Mouse (Mus musculus): ENCODE results near the gene Pdx1.

Gene Pdx1

DNA sequence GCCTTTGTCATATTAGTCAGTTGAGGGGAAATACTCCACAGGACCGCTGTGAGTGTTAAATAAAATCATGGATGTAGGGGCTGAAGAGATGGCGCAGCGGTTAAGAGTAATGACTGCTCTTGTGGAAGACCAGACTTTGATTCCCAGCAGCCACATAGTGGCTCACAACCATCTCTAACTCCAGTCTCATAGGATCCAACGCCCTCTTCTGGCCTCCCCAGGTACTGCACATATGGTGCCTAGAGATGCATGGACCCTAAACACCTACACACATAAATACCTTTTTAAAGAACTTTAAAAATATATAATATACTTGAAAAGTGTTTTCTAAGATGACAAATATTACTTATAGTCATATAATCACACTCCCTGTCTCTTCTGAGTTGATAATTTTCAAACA is 14.6 kb downstream of the Pdx1 start:
- no peak for DNase-seq (ENCODE audit: low spot score)

DNA sequence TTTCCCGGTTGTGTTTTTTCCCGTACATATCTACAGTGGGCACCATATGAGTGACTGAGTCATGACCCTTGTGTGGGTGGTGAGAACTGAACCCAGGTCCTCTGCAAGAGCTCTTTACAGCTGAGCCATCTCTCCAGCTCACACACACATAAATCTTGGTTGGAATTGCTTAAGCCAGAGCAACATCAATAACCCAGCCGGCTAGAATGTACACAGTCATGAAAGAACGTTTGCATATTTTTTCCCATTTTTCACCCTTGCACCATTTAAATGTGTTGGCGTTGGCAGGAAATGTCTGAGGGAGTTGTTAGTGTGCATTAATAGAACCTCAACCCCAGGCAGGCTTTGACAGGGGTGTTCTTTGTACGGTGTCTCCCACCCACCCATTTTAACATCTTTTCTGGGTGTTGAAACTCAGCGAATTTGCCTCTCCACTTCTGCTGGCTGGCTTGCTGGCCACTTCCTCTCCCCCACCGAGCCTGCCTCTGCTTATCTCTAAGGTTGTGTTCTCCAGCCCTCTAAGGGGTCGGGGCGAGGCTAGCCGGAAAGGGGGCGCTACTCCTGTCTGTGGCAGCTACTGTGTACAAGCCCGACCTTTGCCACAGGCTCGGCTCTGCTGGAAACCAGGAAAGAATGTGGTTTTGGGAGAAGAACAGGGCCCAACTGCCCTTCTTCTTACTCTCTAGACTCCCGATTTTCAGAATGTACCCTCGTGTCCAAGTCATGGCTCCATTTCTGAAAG is 22.2 kb downstream of the Pdx1 start:
- no peak for DNase-seq (ENCODE audit: low spot score)

DNA sequence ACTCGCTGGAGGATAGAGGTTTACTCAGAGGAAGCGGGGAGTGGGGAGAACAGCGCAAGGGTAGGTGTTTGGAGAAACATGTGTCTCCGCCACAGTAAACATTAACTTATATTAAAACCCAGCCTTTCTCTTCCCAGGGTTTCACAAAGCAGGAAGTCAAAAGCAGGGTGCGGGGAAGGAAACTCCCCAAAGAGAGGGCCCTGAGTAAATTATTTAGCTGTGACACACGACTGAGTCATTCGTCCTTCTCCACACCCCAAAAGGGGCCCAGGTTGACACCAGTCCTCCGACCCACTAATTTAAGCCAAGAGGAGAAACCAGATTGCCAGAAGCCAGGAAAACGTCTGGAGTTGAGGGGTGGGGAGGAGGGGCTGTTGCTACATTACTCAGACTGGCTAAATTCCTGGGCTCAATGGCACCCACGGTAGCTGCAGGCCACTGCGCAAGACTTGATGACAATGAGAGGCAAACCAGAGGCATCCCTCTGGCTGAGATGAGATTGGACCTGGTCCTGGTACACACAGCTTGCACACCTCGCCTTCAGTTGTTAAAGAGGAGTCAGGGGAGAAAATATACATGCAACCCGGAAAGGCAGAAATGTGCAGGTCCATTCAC is 22.9 kb downstream of the Pdx1 start:
- no peak for DNase-seq (ENCODE audit: low spot score)

DNA sequence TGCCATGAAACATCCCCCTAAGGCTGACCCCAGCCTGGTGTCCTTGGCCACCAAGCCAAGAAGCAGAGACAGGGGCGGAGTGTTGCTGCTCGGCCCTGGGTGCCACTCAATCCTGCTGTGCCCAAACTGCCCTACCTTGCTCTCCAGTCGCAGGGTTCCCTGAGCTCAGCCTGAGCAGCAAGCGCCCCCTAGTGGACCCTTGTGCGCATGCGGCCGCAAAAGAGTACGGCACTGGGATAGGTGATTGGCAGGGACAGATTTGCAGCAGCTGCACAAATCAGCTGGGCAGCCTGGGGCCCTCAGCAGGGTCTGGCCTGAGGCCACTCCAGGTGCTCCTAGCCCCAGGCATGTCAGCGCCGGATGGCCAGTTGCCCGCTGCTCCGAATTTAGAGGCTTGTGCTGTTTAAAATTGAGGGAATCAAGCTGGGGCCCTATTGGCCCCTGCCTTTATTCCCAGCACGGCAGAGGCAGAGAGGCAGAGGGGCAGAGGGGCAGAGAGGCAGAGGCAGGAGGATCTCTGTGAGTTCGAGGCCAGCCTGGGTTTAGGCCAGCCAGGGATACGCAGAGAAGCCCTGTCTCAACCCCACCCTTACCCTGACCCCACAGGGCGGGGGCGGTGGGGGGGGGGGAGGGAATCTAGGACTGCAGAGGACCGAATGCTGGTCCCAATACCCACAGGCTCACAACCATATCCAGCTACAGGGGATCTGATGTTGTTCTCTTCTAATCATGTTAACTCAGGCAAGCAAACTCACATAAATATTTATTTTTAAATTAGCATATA is 23.6 kb downstream of the Pdx1 start:
- peak; percentile 73 for DNase-seq (ENCODE audit: low spot score)

DNA sequence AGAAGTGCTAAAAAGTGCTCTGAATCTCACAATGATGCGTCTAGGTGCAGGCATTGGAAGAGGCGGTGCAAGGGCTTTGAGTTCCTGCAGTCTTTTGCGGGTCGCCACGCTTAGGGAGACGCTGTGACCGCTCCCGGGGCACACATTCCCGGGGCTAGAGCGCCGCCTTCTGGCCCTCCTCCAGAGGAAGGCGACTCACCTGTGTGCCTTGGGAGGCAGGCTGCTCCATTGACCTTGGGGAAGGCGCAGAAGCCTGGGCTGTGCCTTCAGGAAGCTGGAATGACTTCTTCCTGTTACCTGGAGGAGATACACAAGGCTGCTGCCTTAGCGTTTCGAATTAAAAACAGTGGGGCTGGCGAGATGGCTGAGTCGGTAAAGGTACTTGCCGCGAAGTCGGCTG is 24.4 kb downstream of the Pdx1 start:
- DNase-seq (ENCODE audit: low spot score): no peak

DNA sequence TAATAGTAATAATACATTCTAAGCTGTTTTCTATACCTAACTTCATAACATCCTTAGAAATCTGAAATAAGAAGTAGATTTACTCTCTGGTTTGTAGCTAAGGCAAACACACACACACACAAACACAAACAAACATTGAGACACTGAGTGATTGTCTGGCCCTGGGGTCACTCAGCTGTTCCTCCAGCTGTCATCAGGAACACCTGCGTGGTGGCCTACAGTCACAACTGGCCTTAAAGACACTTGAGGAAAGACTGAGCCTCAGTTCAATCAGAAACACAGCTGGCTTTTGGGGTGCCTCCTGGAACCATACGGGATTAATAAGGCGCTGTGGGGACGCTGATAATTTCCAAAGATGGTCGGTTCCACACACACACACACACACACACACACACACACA is 27.5 kb downstream of the Pdx1 start:
- DNase-seq (ENCODE audit: low spot score): no peak

DNA sequence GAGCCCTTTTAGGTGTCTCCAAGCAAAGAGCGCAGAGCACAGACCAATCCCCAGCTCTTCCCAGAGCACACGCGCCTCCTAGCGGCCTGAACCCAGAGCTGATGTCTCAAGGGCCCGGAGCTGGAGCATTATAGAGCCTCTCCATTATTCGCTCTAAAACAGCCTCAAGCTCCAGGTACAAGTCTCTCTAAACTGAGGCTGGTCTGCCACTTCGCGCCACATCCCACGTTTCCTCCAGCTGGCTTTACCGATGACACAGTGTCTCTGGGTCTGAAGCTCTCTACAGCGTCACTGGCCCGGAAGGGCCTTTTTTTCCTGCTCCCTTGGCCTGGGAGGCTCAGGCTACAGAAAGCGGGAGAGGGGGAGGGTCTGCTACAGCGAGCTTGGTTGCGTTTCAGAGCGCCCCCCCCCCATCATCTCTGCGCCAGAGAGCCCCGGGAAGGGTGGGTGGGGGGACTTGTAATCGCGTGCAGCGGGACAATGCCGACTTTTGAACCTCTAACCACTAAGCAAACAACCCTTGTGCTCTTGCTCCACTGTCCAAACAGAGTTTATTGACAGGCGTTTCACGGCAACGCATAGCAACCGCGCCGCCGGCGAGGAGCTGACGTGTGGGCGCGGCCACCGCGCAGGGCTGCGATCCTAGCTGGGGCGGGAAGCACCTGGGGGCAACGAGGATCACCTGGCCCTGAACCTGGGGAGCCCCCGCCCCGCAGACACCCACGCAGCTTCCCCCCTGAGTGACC is 29.7 kb downstream of the Pdx1 start:
- DNase-seq (ENCODE audit: low spot score): no peak

DNA sequence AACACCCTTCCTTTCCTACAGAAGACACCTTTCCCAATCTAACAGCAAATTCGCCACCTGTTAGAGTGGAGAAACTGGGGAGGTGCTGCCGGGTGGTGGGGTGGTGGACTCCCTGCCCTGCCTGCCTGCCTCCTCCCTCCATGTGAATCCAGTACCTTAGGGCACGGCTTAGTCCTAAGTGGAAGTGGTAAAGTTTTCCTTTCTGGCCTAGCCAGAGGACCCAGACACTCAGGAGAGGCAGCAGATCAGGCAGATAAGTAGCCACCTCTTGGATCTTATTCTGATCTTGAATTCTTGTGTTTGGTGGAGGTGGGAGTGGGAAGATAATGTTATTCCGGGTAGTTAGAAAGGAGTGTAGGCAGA is 30.2 kb downstream of the Pdx1 start:
- DNase-seq (ENCODE audit: low spot score): no peak

DNA sequence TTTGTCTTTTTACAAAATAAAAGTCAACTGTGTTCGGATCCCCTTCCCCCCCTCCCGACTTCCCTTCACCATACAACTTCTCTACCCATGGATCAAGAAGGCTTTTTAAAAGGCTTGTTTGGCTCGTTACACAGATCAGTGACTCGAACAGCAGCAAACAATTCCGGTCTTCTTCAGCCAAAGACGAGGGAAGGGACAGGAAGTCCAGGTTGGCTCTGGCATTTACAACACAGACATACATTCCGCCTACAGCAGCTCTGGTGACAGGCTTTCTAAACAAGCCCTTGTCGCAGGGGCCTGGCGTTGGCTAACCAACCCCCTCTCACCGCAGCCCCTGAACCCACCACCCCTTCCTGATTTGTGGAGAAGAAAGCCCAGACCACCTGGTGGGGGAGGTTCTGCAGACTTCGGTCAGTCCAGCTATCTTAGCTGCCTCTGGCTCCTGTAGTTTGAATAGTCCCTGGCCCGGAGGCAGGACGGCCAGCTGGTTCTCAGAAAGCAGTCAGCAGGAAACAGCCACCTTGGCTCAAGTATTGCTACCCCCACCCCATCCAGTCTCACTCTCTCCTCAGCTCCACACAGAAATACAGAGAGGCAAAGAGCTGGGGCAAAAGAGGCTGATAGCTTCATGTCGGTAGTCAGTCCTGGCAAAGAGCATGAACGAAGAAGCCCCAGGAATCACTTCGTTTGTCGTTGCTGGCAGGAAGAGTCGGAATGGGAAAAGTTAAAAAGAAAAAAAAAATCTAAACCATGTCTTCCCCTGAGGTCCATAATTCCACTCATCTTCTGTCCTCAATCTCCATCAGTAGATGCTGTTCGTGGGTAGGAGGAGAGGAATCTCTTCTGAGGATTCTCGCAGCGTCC is 31.4 kb downstream of the Pdx1 start:
- DNase-seq (ENCODE audit: low spot score): no peak

DNA sequence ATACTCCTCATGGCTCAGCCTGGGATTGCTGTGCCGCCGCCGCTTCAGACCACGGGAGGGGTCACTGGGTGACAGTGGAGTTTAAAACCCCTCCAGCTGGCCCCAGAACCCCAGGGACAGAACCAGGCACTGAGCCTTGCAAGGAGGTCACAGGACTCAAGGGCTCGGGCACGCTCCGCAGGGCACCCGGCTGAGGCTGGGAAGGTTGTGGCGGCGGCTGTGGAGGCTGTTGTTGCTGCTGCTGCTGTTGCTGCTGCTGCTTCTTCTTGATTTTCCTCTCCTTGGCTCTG is 32.0 kb downstream of the Pdx1 start:
- no peak for DNase-seq (ENCODE audit: low spot score)

DNA sequence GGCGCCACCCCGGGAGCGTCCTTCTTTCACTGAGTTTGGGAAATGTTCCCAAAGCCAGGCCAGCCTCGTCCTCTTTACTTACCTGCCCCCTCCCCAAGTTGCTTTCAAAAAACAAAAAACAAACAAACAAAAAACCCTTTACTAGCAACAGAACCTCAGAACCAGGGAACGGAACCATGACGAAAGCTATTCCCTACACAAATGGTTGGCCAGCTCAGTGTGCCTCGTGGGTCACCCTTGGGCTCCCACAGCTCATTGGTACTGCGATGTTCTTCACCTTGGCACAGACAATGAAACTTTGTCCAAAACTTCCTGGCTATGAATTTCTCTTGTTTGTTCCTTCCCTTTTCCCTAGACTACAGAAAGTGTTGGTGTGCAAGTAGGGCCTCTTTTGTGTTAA is 32.4 kb downstream of the Pdx1 start:
- no peak for DNase-seq (ENCODE audit: low spot score)

DNA sequence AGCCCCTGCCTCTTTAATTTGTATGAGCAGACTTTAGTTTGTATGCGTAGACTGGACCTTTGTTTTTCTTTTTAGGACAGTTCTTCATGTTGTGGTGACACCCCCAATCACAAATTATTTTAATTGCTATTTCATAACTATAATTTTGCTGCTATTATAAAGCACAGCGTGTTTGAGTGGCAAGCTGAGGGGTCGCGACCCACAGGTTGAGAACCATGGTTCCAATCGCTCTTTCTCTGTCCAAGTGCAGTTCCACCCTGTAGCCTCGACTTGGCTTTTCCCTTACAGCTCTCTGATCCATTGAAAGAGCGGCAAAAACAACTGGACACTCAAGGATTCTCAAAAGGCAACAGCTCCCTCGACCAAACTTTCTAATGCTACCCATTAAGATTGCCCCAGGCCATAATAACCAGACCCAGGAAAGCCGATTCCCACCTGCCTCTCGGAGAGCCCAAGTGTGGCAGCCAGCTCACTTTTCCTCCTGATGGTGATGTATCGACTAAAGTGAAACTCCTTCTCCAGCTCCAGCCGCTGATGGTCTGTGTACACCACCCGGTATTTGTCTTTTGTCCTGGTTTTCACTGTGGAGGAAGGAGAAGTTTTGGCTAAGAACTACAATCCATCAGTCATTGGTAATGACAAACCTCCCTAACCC is 33.1 kb downstream of the Pdx1 start:
- no peak for DNase-seq (ENCODE audit: low spot score)

DNA sequence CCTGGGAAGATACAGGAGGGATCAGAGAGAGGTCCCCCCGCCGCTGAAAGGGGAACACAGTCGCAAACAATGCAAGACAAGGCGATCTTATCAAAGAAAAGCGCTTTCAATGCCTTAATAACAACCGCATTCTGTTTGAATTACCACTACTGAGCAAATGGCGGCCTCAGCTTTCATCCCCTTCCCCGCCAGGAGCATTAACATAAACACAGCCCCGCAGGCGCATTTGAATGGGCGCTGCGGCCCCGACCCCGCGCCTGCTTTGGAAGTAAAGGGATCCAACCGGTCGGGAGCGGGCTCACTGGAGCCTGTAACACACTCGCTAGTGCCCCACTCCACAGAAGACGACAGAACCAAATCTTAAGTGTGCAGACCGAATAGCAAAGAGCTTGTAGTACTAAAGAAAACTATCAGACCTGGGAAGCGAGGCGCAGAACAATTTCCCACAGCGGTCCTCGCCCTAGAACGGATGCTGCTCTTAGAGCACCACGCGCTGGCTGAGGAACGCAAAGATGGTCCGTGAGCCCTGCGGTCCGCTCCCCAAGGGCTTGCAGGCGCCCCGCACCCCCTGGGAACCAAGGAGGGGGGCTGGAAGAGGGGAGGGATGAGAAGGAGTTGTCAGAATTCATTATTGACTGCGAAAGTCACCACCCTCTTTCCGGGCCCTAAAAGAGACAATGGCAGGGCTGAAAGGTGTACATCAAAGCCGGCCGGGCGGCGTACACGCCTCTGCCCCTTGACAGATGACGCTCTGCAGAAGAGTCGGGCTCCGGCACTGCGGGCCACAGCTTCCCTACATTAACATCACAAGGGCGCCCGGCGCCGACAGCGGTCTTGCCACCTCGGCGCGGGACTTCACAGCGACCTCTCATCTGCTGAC is 34.8 kb downstream of the Pdx1 start:
- no peak for DNase-seq (ENCODE audit: low spot score)

DNA sequence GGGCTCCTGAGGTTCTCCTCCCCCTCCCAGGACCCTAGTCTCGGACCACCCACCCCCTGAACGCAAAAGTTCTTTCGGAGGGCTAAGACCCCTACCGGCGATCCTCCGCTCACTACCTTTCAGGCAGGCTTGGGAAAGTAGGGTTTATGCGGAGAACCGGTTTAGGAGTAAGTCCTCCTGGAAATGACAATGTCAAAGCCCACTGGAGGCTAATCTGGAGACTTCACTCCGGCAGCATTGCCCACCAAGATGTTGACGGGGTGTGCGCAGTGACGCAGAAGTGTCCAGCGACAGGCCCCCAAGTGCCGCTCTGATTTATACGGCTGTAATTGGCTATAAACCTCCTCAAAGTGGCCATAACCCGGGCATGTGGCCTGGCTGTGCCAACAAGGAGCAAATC is 35.4 kb downstream of the Pdx1 start:
- no peak for DNase-seq (ENCODE audit: low spot score)

DNA sequence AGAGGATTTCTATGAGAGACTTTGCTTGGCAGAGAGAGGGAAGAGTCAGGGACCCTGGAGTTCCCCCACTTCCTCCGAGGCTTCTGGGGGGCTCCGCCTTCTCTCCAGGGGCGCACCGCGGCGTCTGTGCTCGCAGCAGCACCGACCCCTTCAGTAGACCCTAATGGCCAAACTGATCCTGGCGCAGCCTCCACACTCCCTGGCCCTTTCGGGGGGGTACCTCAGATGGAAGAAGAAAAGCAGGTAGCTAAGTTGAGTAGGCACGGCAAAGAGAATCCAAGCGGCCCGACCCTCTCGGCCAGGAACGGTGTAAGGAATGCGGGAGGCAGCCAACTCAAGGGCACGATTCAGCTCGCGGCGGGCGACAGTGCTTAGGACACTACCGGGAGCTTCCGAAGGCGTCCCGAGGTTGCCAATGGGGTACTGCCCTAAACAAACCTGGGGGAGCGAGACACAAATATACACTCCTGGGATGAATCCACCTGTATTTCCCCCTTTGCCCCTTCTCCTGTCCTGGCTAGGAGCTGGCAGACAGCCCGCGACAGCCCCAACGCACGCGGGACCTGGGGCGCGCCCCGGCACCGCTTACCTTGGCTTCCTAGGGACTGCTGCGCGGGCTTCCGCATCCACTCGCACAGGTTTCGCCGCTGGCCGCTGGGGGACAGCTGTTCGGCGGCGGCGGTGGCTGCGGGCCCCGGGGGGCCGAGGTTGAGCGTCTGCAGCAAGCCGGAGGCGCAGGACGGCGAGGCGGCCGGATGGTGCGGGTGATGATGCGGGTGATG is 36.3 kb downstream of the Pdx1 start:
- DNase-seq (ENCODE audit: low spot score): no peak

DNA sequence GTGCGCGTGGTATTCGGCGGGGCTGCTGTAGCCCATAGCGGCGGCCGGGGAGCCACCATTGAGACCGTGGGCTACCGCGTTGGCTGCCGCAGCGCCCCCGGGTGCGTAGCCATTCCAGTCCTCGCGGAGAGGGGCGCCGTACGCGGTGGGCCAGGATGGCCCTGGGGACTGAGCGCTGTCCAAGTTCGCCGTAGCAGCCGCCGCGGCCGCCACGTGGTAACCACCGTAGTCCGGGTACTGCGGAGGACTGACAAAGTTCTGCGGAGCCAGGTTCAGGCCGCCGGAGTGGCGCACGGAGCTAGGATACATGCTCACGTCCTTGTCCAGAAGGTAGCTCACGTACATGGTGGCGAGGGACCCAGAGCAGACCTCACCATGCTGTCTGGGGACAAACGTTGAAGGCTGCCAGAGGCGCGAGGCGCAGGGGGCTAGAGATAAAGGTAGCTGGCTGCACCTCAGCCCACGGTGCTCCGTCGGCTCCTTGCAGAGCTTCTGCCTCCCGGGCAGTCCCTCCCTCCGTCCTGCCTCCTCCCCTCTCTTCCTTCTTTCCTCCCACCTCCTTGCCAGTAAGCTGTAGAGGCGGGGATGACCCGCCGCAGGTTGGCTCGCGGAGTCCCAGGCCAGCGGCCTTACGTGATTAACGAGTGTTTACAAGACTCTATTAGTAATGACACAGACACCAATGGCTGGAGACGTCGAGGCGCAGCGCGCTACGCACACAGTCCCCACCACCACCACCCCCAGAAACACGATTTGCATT is 37.1 kb downstream of the Pdx1 start, which contains the start of gene Cdx2:
TSS of gene Cdx2 (minus strand) at position 633 of the 760 bp plus-strand sequence.
- DNase-seq (ENCODE audit: low spot score): no peak

DNA sequence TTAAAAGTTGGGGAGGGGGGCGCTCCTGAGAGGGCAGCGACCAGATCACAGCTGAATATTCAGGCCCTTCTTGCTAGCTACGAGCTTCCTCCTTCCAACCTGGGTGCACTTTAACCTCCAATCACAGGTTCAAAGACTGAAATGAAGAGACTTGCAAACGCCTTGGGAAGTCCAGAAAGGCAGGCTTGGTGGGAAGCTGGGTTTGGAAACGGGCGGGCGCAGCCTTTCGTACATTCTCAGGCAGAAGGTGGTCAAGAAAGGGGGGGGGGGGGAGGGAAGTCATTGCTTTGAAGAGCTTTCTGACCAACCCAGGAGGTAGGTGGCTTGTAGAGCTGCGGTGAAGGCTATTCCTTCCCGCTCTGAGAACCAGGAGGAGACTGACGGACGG is 37.6 kb downstream of the Pdx1 start:
- no peak for DNase-seq (ENCODE audit: low spot score)

DNA sequence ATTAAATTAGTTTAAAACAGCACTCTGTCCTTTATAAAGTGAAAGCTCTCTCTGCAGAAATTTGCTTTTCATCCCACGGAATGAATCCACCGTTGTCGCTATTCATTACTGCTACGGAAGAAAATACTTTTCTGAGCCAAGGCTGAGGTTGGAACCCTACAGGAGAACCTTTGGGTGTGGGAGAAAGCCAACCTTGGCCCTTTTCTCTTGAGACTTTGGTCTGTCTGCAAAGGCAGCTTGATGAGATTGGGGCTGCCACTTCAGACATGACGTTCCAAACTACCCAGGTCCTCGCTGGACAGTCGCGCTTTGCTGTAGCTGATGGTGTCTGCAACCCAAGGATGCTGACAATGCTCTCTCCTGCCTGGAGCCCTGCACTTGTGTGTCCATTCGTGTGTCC is 38.7 kb downstream of the Pdx1 start:
- DNase-seq (ENCODE audit: low spot score): no peak

DNA sequence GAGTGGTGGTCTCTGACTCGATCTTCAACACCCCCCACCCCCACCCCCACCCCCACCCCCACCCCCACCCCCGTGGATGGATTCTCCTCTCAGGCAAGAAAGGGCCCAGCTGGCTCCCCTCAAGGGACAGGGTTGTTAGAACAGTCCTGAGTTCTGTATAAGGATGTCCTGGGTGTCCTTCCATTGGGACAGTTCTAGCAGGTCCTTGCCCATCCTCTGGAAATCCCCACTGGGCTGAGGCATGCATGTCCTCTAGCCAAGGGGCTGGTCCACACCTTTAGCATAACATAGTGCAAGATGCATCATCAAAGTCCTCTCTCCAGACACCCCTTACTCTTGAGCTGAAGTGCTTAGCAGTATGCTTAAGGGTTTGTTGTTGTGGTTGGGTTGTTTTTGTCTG is 40.0 kb downstream of the Pdx1 start:
- no peak for DNase-seq (ENCODE audit: low spot score)

All from testis, postnatal 14 days (tissue).